Mouse (Mus musculus) 3T3-L1 (cell line): Measurements from ENCODE around the gene Actr6.

Experiments used
- DNase-seq: peaks from one replicate; pipeline ENCODE4 v3.0.0-alpha.2; 2015; ENCODE audit warnings: low read depth, low spot score

Gene Actr6

DNA sequence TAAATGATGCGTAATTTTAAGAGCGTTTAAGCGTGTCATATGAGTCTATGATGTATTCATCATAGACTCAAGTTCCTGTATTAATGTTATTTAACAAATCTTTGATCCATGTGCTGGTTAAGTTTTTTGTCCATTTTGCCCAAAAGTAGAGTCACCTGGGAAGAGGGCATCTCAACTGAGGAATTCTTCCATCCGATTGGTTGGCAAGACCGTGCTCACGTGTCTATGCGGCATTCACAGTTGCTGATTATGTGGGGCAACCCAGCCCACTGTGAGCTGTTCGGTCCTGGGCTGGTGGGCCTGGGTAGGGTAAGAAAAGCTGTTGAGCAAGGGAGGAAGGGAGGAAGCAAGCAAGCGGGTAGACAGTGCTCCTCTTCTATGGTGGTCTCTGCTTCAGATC, 6.3 kb upstream of the Actr6 start:
- no peak for DNase-seq

DNA sequence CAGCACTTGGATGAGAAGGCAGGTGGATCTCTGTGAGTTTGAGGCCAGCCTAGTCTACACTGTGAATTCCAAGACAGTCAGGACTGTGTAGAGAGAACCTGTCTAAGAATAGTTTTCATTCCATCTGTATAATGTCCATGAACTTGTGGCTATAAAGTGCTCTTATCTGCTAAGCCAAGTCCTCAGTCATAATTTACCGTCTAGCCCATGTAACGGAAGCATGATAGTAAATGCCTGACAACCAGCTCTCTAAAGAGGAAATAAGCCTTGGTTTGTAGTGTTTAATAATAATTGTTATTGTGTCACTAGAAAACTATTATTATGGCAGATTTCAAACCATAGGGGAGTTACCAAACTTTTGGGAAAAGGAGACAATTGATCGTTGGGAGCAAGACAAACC, 5.8 kb upstream of the Actr6 start:
- DNase-seq, result no peak

DNA sequence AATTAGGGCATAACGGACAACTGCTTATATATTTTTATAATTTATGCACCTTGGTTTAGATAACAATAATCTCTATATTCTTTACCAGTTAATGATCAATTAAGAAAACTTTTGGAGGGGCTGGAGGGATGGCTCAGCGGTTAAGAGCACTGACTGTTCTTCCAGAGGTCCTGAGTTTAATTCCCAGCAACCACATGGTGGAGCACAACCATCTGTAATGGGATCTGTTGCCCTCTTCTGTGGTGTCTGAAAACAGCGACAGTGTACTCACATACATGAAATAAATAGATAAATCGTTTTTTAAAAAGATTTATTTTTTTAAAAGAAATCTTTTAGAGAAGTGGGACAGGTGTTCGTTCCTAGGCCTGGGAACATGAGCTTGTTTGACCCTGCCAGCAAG, 5.0 kb upstream of the Actr6 start:
- DNase-seq, result no peak

DNA sequence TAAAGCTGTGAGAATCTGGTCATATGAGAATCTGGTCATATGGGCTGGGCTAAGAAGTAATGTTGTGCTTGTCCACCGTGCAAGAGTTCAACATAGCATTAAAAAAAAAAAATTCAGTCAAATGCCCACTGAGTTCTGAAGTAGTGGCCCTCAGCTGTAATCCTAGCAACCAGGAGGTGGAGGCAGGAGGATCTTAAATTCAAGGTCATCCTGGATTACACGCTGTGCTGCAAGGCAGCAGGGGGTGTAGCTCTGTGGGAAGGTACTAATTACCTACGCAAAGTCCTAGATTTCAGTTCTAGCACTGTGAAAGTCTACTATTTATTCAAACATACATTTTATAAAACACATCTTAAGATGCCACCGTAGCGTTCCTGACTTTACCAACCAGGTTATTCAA, 754 bp downstream of the Actr6 start:
- DNase-seq, result peak; percentile 25

DNA sequence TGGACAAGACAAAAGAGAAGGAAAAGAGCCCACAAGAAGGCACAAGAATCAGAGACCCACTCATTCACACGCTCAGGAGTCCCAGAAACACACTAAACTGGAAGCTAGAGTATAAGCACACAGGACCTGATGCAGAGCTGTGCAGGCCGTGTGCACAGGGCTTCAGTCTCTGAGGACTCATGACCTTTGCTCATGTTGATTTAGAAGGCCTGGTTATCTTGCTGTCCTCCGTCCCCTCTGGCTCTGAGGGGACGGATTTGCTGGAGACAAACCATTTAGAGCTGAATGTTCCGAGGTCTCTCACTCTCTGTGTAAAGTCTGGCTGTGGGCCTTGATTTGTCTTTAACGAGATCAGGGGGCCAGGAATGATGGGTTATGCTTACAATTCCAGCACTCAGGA, 1.7 kb downstream of the Actr6 start:
- no peak for DNase-seq

DNA sequence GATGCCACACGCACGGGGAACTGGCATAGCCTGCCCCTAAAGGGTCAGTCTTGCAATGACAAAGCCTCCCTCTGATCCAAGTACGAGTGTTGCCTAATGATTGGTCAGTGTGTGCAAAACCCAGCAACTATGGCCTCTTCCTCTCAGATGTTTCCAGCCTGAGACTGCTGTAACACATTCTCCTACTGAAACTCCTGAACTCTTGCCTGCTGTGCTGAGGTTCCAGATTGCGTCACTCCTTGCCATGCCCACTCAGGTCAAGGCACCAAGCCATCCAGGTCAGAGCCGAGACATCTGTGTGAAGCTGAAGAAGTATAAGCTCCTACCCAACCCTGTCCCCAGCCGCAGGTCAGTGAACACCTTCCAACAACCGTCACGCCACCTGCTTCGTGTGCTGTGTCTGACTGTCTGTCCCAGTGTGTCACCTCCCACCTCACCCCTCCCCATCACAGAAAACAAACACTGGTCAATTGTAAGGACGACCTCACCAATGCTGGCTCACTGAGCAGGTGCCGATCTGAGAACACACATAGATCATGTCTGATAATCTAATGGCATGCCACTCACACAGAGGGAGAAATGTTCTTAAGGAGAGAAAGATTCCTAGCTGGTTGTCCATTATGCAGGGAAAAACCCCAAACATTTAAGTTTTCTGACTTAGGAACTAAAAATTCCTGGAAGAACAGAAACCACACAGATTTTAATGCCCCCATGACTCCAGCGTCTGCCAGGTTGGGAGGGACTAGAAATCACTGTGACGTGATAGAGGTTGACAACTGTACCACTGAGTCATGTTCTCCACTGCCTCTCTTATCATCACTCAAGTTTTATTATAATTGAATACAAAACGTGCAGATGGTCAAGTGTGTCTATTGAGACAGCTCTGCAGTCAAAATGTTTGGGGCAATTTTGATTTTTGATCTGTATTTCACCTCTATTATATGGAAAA, 9.6 kb downstream of the Actr6 start:
- no peak for DNase-seq

DNA sequence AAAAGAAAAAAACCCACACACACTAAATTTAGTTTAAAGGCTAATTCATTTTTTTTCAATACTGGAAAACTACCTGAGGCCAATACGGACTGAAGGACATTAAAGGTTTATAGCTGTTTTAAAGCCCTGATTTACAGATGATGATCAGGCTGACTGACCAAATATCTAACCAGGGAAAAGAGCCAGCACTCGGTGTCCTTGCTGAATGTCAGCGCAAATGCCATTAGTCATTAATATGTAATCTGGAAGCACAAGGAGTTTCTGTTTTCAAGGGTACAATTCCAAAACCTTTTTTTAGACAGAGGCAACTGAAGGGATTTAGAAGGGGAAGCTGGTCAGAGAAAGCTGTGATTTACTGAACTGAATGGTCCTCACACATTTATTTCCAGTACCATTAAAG, 11.3 kb downstream of the Actr6 start:
- DNase-seq, result no peak

GRCm38 (mm10) chr10:89720252-89720651, 11.8 kb downstream of the Actr6 start:
- no peak for DNase-seq

GRCm38 (mm10) chr10:89714910-89715309, 17.2 kb downstream of the Actr6 start:
- no peak for DNase-seq

- DNase-seq, result no peak
These were observed 23.4 kb downstream of the Actr6 start for GRCm38 (mm10) chr10:89708720-89709119.

GRCm38 (mm10) chr10:89707397-89707796, 24.7 kb downstream of the Actr6 start:
- DNase-seq, result peak; percentile 42

GRCm38 (mm10) chr10:89703042-89703441, 29.1 kb downstream of the Actr6 start:
- DNase-seq, result no peak

DNA sequence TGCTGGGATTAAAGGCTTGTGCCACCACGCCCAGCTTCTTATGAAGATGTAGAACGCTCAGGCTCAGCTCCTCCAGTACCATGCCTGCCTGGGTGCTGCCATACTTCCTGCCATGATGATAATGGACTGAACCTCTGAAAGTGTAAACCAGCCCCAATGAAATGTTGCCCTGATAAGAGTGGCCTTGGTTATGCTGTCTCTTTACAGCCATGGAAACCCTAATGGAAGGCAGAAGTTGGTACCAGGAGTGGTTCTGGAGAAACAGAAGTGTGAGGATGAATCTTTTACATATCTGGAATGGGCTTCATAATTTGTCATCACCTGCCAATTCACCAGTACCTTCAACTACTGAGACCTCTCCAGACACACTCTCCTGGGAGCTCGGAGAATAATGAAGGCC, 34.1 kb downstream of the Actr6 start:
- DNase-seq, result no peak

DNA sequence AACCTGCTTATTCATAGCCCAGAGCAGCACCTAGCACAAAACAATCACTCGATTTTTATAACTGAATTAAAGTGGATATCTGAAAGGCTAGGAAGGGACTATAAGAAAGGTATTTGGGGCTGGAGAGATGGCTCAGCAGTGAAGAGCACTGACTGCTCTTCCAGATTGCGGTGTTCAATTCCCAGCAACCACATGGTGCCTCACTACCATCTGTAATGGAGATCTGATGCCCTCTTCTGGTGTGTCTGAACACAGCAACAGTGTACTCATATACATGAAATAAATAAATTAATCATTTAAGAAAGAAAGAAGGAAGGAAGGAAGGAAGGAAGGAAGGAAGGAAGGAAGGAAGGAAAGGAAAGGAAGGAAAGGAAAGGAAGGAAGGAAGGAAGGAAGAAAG, 35.8 kb downstream of the Actr6 start:
- DNase-seq, result peak; percentile 31

DNA sequence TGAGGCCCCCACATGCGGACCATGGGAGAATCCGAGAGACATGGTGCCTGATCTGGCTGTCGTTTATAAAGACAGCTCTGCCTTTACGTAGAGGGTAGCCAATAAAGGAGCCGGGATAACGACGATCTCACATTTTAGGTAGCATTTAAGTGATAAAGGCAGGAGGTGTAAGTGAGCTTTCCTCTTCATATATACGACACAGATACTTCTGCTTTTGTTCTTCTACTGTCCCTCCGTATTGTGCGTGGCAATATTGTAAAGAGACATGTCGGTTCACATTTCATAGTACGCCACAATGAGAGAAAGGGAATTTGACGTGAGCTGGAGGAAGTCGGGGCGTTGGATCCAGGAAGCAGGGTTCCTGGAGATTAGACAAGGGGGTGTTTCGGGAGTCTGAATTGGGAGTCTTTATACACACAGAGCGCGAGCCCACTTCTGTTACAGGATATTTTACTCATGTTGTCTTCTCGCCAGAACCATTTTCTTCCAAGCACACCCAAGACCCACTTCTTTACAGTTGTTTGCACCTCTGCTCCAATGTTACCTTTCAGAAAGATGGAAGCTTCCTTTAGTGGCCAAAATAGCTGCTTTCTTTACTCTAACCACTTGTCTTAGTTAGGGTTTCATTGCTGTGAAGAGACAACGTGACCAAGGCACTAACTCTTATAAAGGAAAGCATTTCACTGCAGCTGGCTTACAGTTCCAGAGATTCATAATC, 36.7 kb downstream of the Actr6 start:
- DNase-seq, result no peak

DNA sequence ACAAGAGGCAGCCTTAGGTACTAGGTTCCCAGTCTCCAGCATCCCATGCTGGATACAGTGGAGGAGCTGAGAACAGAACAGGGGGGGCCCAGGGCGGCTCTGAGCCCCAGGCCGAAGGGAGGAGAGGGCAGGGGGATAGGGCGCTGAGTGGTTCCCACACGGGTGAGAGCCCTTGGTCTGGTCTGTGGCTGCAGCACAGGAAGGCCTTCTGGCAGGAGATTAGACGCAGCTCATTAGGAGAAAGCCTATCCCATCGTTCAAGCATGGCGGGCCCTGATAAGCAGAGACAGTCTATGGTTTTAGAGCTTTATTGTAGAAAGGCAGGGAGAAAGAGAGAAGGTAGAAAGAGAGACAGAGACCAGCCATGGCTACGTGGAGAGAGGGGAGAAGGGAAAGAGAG, 42.1 kb downstream of the Actr6 start:
- DNase-seq, result no peak

DNA sequence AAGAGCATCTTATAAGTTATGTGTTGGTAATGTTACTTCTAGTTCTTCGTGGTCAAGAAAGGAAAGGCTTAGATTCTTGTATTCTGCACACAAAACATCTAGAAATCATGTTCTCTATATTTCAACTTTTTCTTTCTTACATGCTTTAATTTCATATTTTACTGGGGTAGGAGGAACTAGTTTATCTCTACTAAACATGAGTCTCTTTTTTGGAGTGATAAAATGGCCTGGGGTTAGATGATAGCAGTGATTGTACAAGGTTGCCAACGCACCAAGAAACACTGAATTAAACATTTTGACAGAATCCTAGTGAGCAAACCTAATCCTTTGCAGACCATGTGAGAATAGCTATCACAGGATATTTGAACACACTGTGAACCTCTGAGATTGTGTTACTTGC, 44.6 kb downstream of the Actr6 start:
- DNase-seq, result no peak

DNA sequence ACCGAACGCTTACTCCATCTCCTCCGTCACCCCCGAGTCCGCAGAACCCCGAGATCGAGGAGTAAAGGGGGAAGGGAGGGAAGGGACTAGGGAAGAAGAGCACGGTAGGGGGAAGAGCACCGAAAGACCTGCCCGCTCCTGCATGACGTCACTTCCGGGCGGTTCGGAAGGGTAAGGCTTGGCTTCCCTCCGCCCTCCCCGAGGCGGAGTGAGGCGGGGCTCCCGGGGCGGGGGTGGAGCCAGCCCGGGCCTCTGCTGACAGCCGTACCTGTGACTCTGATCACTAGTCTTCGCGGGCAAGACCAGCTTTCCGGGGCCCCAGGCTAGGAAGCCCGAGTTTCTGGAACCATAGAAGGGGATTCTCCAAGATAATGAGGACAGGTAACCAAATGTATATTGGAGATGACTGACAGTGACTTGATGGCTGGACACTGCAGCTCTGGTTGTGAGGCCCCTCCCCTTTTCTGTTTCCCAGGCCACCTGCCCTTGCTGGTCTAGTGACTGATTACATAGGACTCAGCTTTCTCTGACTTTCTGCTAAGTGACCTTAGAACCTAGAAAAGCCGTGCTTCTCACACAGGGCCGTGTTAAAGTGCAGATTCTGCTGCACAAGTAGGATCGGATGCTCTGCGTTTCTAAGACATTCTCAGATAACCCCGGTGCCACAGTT, 45.8 kb downstream of the Actr6 start, which contains the start of gene Scyl2:
TSS of gene Scyl2 (minus strand) at position 147 of the 670 bp plus-strand sequence.
- DNase-seq, result peak; percentile 83

DNA sequence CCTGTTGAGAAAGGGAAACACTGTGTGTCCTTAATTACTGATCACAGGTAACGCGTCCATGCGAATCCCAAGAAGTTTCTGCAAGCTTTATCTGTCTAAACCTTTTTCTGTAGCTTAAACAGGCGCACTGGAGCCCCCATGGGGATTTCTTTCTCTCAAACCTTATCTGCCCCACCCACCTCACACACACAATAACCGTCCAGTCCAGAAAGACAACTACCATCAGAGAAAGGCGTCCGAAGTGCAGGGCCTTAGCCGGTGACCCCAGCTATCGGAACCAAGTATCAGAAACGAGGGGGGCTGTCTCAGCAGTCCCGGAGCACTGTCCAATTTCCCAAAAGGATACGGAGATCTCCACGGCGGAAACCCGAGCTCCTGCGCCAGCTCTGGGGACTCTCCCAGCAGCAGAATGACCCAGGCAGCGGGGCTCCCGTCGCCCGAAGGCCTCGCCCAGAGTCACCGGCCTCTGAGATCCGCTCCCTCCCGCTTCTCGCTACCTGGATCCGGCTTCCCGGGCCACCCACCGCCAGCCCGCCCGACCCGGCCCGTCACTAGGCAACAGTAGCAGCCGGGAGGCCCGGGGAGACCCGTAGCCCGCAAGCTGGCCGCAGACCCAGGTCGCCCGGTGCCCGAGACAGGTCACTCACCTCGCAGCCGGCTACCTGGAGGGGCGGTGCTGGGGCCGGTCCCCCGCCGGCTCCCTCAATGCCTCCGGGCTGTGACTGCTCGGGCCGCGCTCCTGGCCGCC, 46.5 kb downstream of the Actr6 start:
- DNase-seq, result peak; percentile 36

DNA sequence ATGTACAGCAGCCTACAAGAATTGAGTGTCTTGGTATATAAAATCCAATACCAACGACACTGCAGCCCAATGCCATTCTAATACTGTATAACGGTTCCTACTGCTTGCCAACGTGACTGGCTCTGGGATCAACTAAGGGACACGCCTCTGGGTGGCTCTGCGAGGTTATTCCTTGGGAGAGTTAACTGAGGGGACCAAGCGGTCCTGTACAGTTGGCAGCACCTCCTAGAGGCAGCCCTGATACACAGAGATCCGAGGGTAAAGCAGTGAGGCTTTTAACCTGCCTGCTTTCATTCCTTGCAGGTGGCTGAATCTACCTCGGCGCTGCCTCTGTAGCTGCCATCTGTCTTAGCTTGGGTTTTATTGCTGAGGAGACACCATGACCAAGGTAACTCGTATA, 49.1 kb downstream of the Actr6 start:
- DNase-seq, result no peak

- DNase-seq, result no peak
These were observed 49.9 kb downstream of the Actr6 start for GRCm38 (mm10) chr10:89682157-89682556.

GRCm38 (mm10) chr10:89681706-89682105, 50.4 kb downstream of the Actr6 start:
- no peak for DNase-seq
